Mouse (Mus musculus) MEL (cell line): Measurements from ENCODE around the gene Gm9913. TPM values are rescaled to one million over a fixed set of nuclear protein-coding genes. Genes with fewer than 3 reads are reported as not detected.

ENCODE experiments used
- DNase-seq: peaks from one replicate; pipeline ENCODE4 v3.0.0; 2011; ENCODE audit warnings: low read depth, low spot score
- H3K27ac ChIP-seq: 2 replicates; pipeline ENCODE4 v1.5.1; 2012; ENCODE audit warnings: low read depth, mild to moderate bottlenecking, control low read depth, low read length, moderate library complexity; ENCODE audit not compliant: control insufficient read depth
- H3K27me3 ChIP-seq, 2 experiments: fragments of 150-350 bp in 1 of 2; sonication (generic) in 1 of 2; 2 replicates each; pipeline ENCODE4 v1.6.1; 2012; ENCODE audit warnings: low read length in 2 of 2, mild to moderate bottlenecking in 2 of 2, improper control_type of control experiment in 1 of 2, moderate library complexity in 1 of 2; ENCODE audit not compliant: insufficient read depth in 2 of 2, control insufficient read depth in 1 of 2
- H3K36me3 ChIP-seq, 2 experiments: 2 replicates each; pipeline ENCODE4 v1.6.1; 2012 to 2014; ENCODE audit warnings: low read length in 2 of 2, improper control_type of control experiment in 1 of 2, inconsistent platforms in 1 of 2, mild to moderate bottlenecking in 1 of 2; ENCODE audit not compliant: insufficient read depth in 2 of 2, control insufficient read depth in 1 of 2
- H3K4me1 ChIP-seq, 2 experiments: fragments of 150-350 bp in 1 of 2; sonication (generic) in 1 of 2; 2 replicates each; pipeline ENCODE4 v1.6.1; 2012; ENCODE audit warnings: low read length in 2 of 2, improper control_type of control experiment in 1 of 2, mild to moderate bottlenecking in 1 of 2; ENCODE audit not compliant: insufficient read depth in 2 of 2, control insufficient read depth in 1 of 2
- H3K4me3 ChIP-seq, 2 experiments: fragments of 150-350 bp in 1 of 2; sonication (generic) in 1 of 2; 2 replicates each; pipeline ENCODE4 v1.5.1; 2012; ENCODE audit warnings: low read depth in 2 of 2, low read length in 2 of 2, mild to moderate bottlenecking in 2 of 2, moderate library complexity in 2 of 2, control low read depth in 1 of 2, improper control_type of control experiment in 1 of 2; ENCODE audit not compliant: control insufficient read depth in 1 of 2, insufficient read depth in 1 of 2
- H3K79me2 ChIP-seq: 2 replicates; pipeline ENCODE4 v1.6.1; 2012; ENCODE audit warnings: mild to moderate bottlenecking, low read length, moderate library complexity; ENCODE audit not compliant: control insufficient read depth, poor library complexity, insufficient read depth
- H3K9ac ChIP-seq: 2 replicates; pipeline ENCODE4 v1.6.1; 2012; ENCODE audit warnings: low read depth, mild to moderate bottlenecking, control low read depth, low read length, moderate library complexity; ENCODE audit not compliant: control insufficient read depth, poor library complexity, severe bottlenecking
- H3K9me3 ChIP-seq: fragments of 150-350 bp; sonication (generic); replicated peaks from 2 replicates; pipeline ENCODE4 v1.6.1; 2012; ENCODE audit warnings: mild to moderate bottlenecking, low read length, improper control_type of control experiment, moderate library complexity; ENCODE audit not compliant: insufficient read depth
- CHD1 ChIP-seq: IDR thresholded peaks from 2 replicates; pipeline ENCODE4 v1.6.1; 2012; ENCODE audit warnings: low read depth, mild to moderate bottlenecking, inconsistent platforms, low read length, improper control_type of control experiment
- CHD2 ChIP-seq: IDR thresholded peaks from 2 replicates; pipeline ENCODE4 v1.6.1; 2011; ENCODE audit warnings: low read length, improper control_type of control experiment
- E2F4 ChIP-seq: IDR thresholded peaks from 2 replicates; pipeline ENCODE4 v1.6.1; 2011; ENCODE audit warnings: low read depth, low read length, improper control_type of control experiment, borderline replicate concordance
- EP300 ChIP-seq, 2 experiments: IDR thresholded peaks; 2 replicates each; pipeline ENCODE4 v1.6.1; 2011; ENCODE audit warnings: improper control_type of control experiment in 2 of 2, low read length in 2 of 2, low read depth in 1 of 2, mild to moderate bottlenecking in 1 of 2
- ETS1 ChIP-seq: IDR thresholded peaks from 2 replicates; pipeline ENCODE4 v1.6.1; 2012; ENCODE audit warnings: low read depth, mild to moderate bottlenecking, inconsistent platforms, low read length, improper control_type of control experiment, moderate library complexity
- GATA1 ChIP-seq: IDR thresholded peaks from 2 replicates; pipeline ENCODE4 v1.6.1; 2011; ENCODE audit warnings: low read depth, low read length, improper control_type of control experiment
- HCFC1 ChIP-seq: IDR thresholded peaks from 2 replicates; pipeline ENCODE4 v1.6.1; 2012; ENCODE audit warnings: low read depth, mild to moderate bottlenecking, inconsistent platforms, low read length, improper control_type of control experiment, moderate library complexity
- MAFK ChIP-seq: IDR thresholded peaks from 2 replicates; pipeline ENCODE4 v1.6.1; 2011; ENCODE audit warnings: low read depth, mild to moderate bottlenecking, low read length, improper control_type of control experiment, borderline replicate concordance
- MAX ChIP-seq: IDR thresholded peaks from 2 replicates; pipeline ENCODE4 v1.6.1; 2011; ENCODE audit warnings: low read length, improper control_type of control experiment
- MEF2A ChIP-seq: IDR thresholded peaks from 2 replicates; pipeline ENCODE4 v1.6.1; 2014; ENCODE audit warnings: low read depth, mild to moderate bottlenecking, inconsistent platforms, low read length, improper control_type of control experiment; ENCODE audit not compliant: poor library complexity, insufficient replicate concordance, severe bottlenecking; ENCODE audit errors: extremely low read depth
- MXI1 ChIP-seq: IDR thresholded peaks from 2 replicates; pipeline ENCODE4 v1.6.1; 2011; ENCODE audit warnings: mild to moderate bottlenecking, low read depth, low read length, improper control_type of control experiment
- MYB ChIP-seq: IDR thresholded peaks from 2 replicates; pipeline ENCODE4 v1.6.1; 2011; ENCODE audit warnings: mild to moderate bottlenecking, low read depth, low read length, improper control_type of control experiment
- MYC ChIP-seq: IDR thresholded peaks from 2 replicates; pipeline ENCODE4 v1.6.1; 2011; ENCODE audit warnings: low read depth, mild to moderate bottlenecking, low read length, improper control_type of control experiment, moderate library complexity
- NELFE ChIP-seq: IDR thresholded peaks from 2 replicates; pipeline ENCODE4 v1.6.1; 2011; ENCODE audit warnings: low read depth, low read length, improper control_type of control experiment
- POLR2AphosphoS5 ChIP-seq: IDR thresholded peaks from 2 replicates; pipeline ENCODE4 v1.6.1; 2012; ENCODE audit warnings: low read depth, borderline replicate concordance, mild to moderate bottlenecking, inconsistent platforms, low read length, moderate library complexity, mixed read lengths
- RCOR1 ChIP-seq: IDR thresholded peaks from 2 replicates; pipeline ENCODE4 v1.6.1; 2012; ENCODE audit warnings: low read depth, mild to moderate bottlenecking, inconsistent platforms, low read length, improper control_type of control experiment
- SIN3A ChIP-seq: IDR thresholded peaks from 2 replicates; pipeline ENCODE4 v1.6.1; 2012; ENCODE audit warnings: low read length, improper control_type of control experiment, inconsistent platforms
- TAL1 ChIP-seq: IDR thresholded peaks from 2 replicates; pipeline ENCODE4 v1.6.1; 2012; ENCODE audit warnings: mild to moderate bottlenecking, inconsistent platforms, low read length, moderate library complexity, mixed read lengths
- TBP ChIP-seq: IDR thresholded peaks from 2 replicates; pipeline ENCODE4 v1.8.0; 2011; ENCODE audit warnings: low read depth, low read length, improper control_type of control experiment
- TCF12 ChIP-seq: IDR thresholded peaks from 2 replicates; pipeline ENCODE4 v1.6.1; 2014; ENCODE audit warnings: low read depth, mild to moderate bottlenecking, inconsistent platforms, low read length, improper control_type of control experiment, moderate library complexity
- ZKSCAN1 ChIP-seq: IDR thresholded peaks from 2 replicates; pipeline ENCODE4 v1.6.1; 2012; ENCODE audit warnings: low read depth, mild to moderate bottlenecking, inconsistent platforms, low read length, improper control_type of control experiment, moderate library complexity
- polyA plus RNA-seq, 2 experiments: library from polyadenylated mRNA; stranded (reverse) in 1 of 2; unstranded in 1 of 2; fragments of >175 nt in 1 of 2; fragments of >200 nt in 1 of 2; gene quantifications; 2 replicates each; pipeline versions ENCODE4 v1.2.1 to v1.2.4; 2012; ENCODE audit warnings: low replicate concordance in 2 of 2, low read depth in 1 of 2; ENCODE audit not compliant: insufficient read length in 2 of 2, insufficient read depth in 1 of 2, missing spikeins in 1 of 2
- total RNA-seq: library from RNA; depleted of rRNA; stranded (reverse); fragments of 300-350 nt; gene quantifications from 2 replicates; pipeline ENCODE4 v1.2.3, GENCODE M21; 2012

The Gm9913 gene
- total and polyA plus RNA-seq, 3 experiments, result not detected

DNA sequence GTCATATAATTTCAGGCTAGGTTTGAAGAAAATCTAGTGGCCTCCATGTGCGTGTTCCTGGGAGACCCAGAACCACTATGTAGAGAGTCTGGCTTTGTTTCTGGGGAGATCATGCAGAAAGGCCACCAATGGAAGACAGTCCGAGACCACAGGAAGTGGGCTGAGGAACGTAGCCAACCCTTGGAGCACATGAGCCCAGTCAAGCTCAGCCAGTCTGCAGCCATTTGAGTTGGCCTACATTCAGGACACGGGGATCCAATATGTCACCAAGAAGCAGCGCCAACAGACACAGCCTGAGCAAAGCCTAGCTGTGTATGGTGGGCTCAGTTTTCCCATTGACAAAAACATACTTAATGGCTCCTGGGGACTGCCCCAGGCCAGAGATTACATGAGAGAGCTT, 8.2 kb upstream of the Gm9913 start:
- no peak for DNase-seq
- no peak overlapping the region for H3K27ac ChIP-seq
- H3K79me2 ChIP-seq, result no peaks in the 10 kb centered on the region
- H3K36me3 ChIP-seq, result peaks cover 0 to 6% of the 10 kb centered on the region in 2 experiments; a peak in 2 of 4 replicates
- H3K4me3 ChIP-seq, result no peak overlapping the region
- no peaks in the 10 kb centered on the region for H3K27me3 ChIP-seq
- H3K9me3 ChIP-seq, result no peaks in the 10 kb centered on the region
- no peak for TF ChIP-seq ZKSCAN1
- TF ChIP-seq MYC, result no peak
- TF ChIP-seq NELFE, result no peak
- TF ChIP-seq MAFK, result no peak
- no peak for TF ChIP-seq MEF2A
- TF ChIP-seq GATA1, result no peak
- no peak for TF ChIP-seq ETS1
- no peak for TF ChIP-seq MXI1
- TF ChIP-seq E2F4, result no peak
- no peak for TF ChIP-seq CHD1
- no peak overlapping the region for H3K9ac ChIP-seq
- peaks cover 8 to 12% of the 10 kb centered on the region in 2 experiments for H3K4me1 ChIP-seq

- TF ChIP-seq TBP (peak; percentile 76), TCF12 (peak; percentile 82), ZKSCAN1 (peak; percentile 46; the same call in 1 of the 2 replicates), SIN3A (peak; percentile 70; the same call in 1 of the 2 replicates), EP300 (IDR thresholded peaks at IDR 0.05; ENCODE audit: low read depth in 1 of 2, low read length in 2 of 2) (peak; percentile 79 to 90), POLR2AphosphoS5 (no peak), MYB (0 out of 2 replicates have a peak, but pooled peaks have one; percentile 64), RCOR1 (peak; percentile 72; the same call in 1 of the 2 replicates), CHD2 (no peak), GATA1 (peak; percentile 92), MAX (no peak), MYC (0 out of 2 replicates have a peak, but pooled peaks have one; percentile 33), HCFC1 (peak; percentile 61; the same call in 1 of the 2 replicates), E2F4 (no peak), ETS1 (peak; percentile 91), TAL1 (peak; percentile 35; the same call in 1 of the 2 replicates)
- H3K4me1 ChIP-seq, result peaks cover 8 to 12% of the 10 kb centered on the region in 2 experiments
- peak overlapping the region; percentile 44 for H3K9ac ChIP-seq
- no peaks in the 10 kb centered on the region for H3K79me2 ChIP-seq
- no peaks in the 10 kb centered on the region for H3K9me3 ChIP-seq
- DNase-seq, result peak; percentile 89
- H3K36me3 ChIP-seq, result peaks cover 0 to 6% of the 10 kb centered on the region in 2 experiments; a peak in 2 of 4 replicates
- no peaks in the 10 kb centered on the region for H3K27me3 ChIP-seq
- peak overlapping the region; percentile 48 to 52 for H3K4me3 ChIP-seq
- peak overlapping the region; percentile 71 for H3K27ac ChIP-seq
These were observed 6.7 kb upstream of the Gm9913 start for GRCm38 (mm10) chr2:125498216-125498615.
